Mouse (Mus musculus) heart, embryonic 16.5 days (tissue): ENCODE data around the gene Gls. TPM values are rescaled to one million over a fixed set of nuclear protein-coding genes. Genes with fewer than 3 reads are reported as not detected.

Experiments used
- ATAC-seq: fragments of 200-750 bp; cut with Nextera tagmentation; replicated peaks from 2 replicates; pipeline ENCODE4 v1.8.0; 2017; ENCODE audit warnings: moderate number of reproducible peaks; ENCODE audit not compliant: insufficient read depth, low FRiP score; ENCODE audit errors: extremely low read depth
- H3K27ac ChIP-seq: fragments of 300-500 bp; sonication (generic); 2 replicates; pipeline ENCODE4 v1.5.1; 2014; ENCODE audit warnings: mild to moderate bottlenecking, low read length, control low read depth, moderate library complexity
- H3K27me3 ChIP-seq: fragments of 300-500 bp; sonication (generic); 2 replicates; pipeline ENCODE4 v1.6.1; 2014; ENCODE audit warnings: low read length, mixed read lengths; ENCODE audit not compliant: control insufficient read depth, insufficient read depth
- H3K36me3 ChIP-seq: fragments of 300-500 bp; sonication (generic); 2 replicates; pipeline ENCODE4 v1.6.1; 2014; ENCODE audit not compliant: control insufficient read depth, insufficient read depth
- H3K4me1 ChIP-seq: fragments of 300-500 bp; sonication (generic); 2 replicates; pipeline ENCODE4 v1.6.1; 2014; ENCODE audit warnings: low read length, mixed read lengths; ENCODE audit not compliant: control insufficient read depth, insufficient read depth
- H3K4me2 ChIP-seq: fragments of 300-500 bp; sonication (generic); 2 replicates; pipeline ENCODE4 v1.6.1; 2014; ENCODE audit warnings: low read depth, mild to moderate bottlenecking, control low read depth, low read length
- H3K4me3 ChIP-seq: fragments of 300-500 bp; sonication (generic); 2 replicates; pipeline ENCODE4 v1.5.1; 2014; ENCODE audit warnings: mild to moderate bottlenecking, control low read depth, low read length
- H3K9ac ChIP-seq: fragments of 300-500 bp; sonication (generic); 2 replicates; pipeline ENCODE4 v1.6.1; 2014; ENCODE audit warnings: low read length, control low read depth
- H3K9me3 ChIP-seq: fragments of 300-500 bp; sonication (generic); replicated peaks from 2 replicates; pipeline ENCODE4 v1.6.1; 2016; ENCODE audit warnings: low read length; ENCODE audit not compliant: control insufficient read depth
- WGBS: fragments of 180-500 bp; shearing (Covaris S2); extraction: QIAGEN DNeasy Blood & Tissue Kit; methylation state at CpG from one replicate; pipeline ENCODE4 v1.1.7; 2014; 5-methylcytosine and 5-hydroxymethylcytosine counted together
- polyA plus RNA-seq: library from polyadenylated mRNA; unstranded; fragments of >200 nt; fragmentation: Nextera tagmentation; extraction: Ambion mirVana; gene quantifications from 2 replicates; pipeline ENCODE4 v1.2.1, GENCODE M21; 2015

Gls gene
- polyA plus RNA-seq, 1 experiment from 2014 or later: 17.4 TPM

DNA sequence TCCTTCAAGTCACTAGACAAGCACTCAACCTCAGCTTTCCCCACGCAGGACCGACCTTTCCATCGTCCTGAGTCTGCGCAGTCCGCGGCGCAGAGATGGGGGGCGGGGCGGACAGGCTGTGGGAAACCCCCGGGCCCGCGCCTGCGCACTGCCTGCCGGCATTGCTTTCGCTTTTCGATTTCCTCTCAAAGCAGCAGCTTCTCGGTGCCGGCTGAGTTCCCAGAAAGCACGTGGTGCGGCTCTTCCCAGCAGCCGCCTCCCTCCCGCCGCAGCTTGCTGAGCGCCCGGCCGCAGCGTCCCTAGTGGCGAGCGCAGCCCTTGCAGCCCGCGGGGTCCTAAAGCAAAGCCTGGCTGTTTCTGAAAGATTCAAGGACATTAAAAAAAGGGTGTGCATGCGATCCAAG lies 119.4 kb downstream of the Gls start:
- H3K9me3 ChIP-seq: no peaks in the 10 kb centered on the region
- H3K27me3 ChIP-seq: no peaks in the 10 kb centered on the region
- H3K4me1 ChIP-seq: peaks cover 5% of the 10 kb centered on the region
- peak overlapping the region; percentile 82 for H3K9ac ChIP-seq
- 1% methylated on average over 32 of the region's 32 CpGs for WGBS
- H3K4me2 ChIP-seq: peak overlapping the region; percentile 92
- no peaks in the 10 kb centered on the region for H3K36me3 ChIP-seq
- H3K27ac ChIP-seq: peak overlapping the region; percentile 88
- peak overlapping the region; percentile 57 for H3K4me3 ChIP-seq
- ATAC-seq: peak; percentile 93

Other genes starting within 250 kb of the Gls start
- 3.3 and 6.1 TPM in 2 replicates for gene Stat4, start 246.1 kb downstream of the Gls start, polyA plus RNA-seq
- gene Stat1, start 113.8 kb downstream of the Gls start, polyA plus RNA-seq: 36.5 and 50.3 TPM in 2 replicates